Mouse (Mus musculus) kidney, adult 2 months (tissue): Measurements from ENCODE around the gene Carmil2.

ENCODE experiments used
- CTCF ChIP-seq: fragments of 200-500 bp; conservative IDR thresholded peaks from 2 replicates; pipeline ENCODE4 v1.5.1; 2011; ENCODE audit warnings: low read depth, mild to moderate bottlenecking, control low read depth, low read length, moderate library complexity, mixed read lengths; ENCODE audit not compliant: insufficient read depth, insufficient read length
- POLR2A ChIP-seq: fragments of 200-500 bp; IDR thresholded peaks from one replicate; pipeline ENCODE4 v1.6.1; 2011; ENCODE audit warnings: low read depth, low read length, control low read depth

GRCm38 (mm10) chr8:105687512-105687911, 1.4 kb downstream of the Carmil2 start:
- TF ChIP-seq POLR2A: no peak
- no peak for TF ChIP-seq CTCF
